Mouse (Mus musculus) forebrain, embryonic 10.5 days (tissue): ENCODE results near the gene Mon2. TPM values are rescaled to one million over a fixed set of nuclear protein-coding genes. Genes with fewer than 3 reads are reported as not detected.

Experiments used
- DNase-seq: peaks from one replicate; pipeline ENCODE4 v3.0.0-alpha.2; 2017; ENCODE audit warnings: low spot score; ENCODE audit errors: extremely low spot score
- H3K27ac ChIP-seq: fragments of 300-500 bp; sonication (generic); 2 replicates; pipeline ENCODE4 v1.5.1; 2016; ENCODE audit warnings: mild to moderate bottlenecking
- H3K27me3 ChIP-seq: fragments of 300-500 bp; sonication (generic); 2 replicates; pipeline ENCODE4 v1.6.1; 2016; ENCODE audit warnings: mild to moderate bottlenecking; ENCODE audit not compliant: poor library complexity, severe bottlenecking
- H3K36me3 ChIP-seq: fragments of 300-500 bp; sonication (generic); replicated peaks from 2 replicates; pipeline ENCODE4 v1.6.1; 2016; ENCODE audit warnings: mild to moderate bottlenecking, moderate library complexity
- H3K4me1 ChIP-seq: fragments of 300-500 bp; sonication (generic); 2 replicates; pipeline ENCODE4 v1.6.1; 2016
- H3K4me3 ChIP-seq: fragments of 300-500 bp; sonication (generic); 2 replicates; pipeline ENCODE4 v1.5.1; 2016; ENCODE audit warnings: mild to moderate bottlenecking, moderate library complexity
- H3K9me3 ChIP-seq: fragments of 300-500 bp; sonication (generic); 2 replicates; pipeline ENCODE4 v1.6.1; 2016; ENCODE audit warnings: mild to moderate bottlenecking, moderate library complexity
- WGBS: fragments of 180-500 bp; shearing (Covaris S2); methylation state at CpG from one replicate; pipeline ENCODE4 v1.1.7; 2016; 5-methylcytosine and 5-hydroxymethylcytosine counted together
- polyA plus RNA-seq: library from polyadenylated mRNA; unstranded; fragments of >200 nt; fragmentation: Nextera tagmentation; extraction: Ambion mirVana; gene quantifications from 2 replicates; pipeline ENCODE4 v1.2.1, GENCODE M21; 2016

The Mon2 gene
- 20.0 and 21.1 TPM in 2 replicates for polyA plus RNA-seq

- H3K4me1 ChIP-seq: peaks cover 20% of the 10 kb centered on the region
- H3K27me3 ChIP-seq: no peaks in the 10 kb centered on the region
- under 1% methylated on average over 58 of the region's 58 CpGs for WGBS
- peak within 1 kb of the TSS; percentile 91 for H3K27ac ChIP-seq
- peaks cover 19% of the 10 kb centered on the region for H3K36me3 ChIP-seq
- DNase-seq: peak; percentile 89
- no peaks in the 10 kb centered on the region for H3K9me3 ChIP-seq
- H3K4me3 ChIP-seq: peak within 1 kb of the TSS; percentile 98
Measured at GRCm38 (mm10) chr10:123076245-123077023, at the start of gene Mon2. Gene Mon2 (minus strand): TSS chr10:123076505.

- Histone ChIP-seq H3K27ac (no peak overlapping the region), H3K9me3 (no peaks in the 10 kb centered on the region), H3K36me3 (peaks cover 94% of the 10 kb centered on the region), H3K27me3 (no peaks in the 10 kb centered on the region), H3K4me3 (no peak overlapping the region), H3K4me1 (no peaks in the 10 kb centered on the region)
- no peak for DNase-seq
- WGBS: 97% methylated on average over 14 of the region's 14 CpGs
Measured at GRCm38 (mm10) chr10:123120666-123121392, 44.5 kb upstream of the Mon2 start.

- 92% methylated on average over 14 of the region's 14 CpGs for WGBS
- peaks cover 89% of the 10 kb centered on the region for H3K36me3 ChIP-seq
- H3K4me3 ChIP-seq: no peak overlapping the region
- no peak overlapping the region for H3K27ac ChIP-seq
- no peaks in the 10 kb centered on the region for H3K27me3 ChIP-seq
- no peaks in the 10 kb centered on the region for H3K4me1 ChIP-seq
- no peak for DNase-seq
- H3K9me3 ChIP-seq: no peaks in the 10 kb centered on the region
Measured at GRCm38 (mm10) chr10:123116861-123117260, 40.6 kb upstream of the Mon2 start.

- Histone ChIP-seq H3K27me3 (no peaks in the 10 kb centered on the region), H3K9me3 (no peaks in the 10 kb centered on the region), H3K27ac (no peak overlapping the region), H3K4me1 (no peaks in the 10 kb centered on the region), H3K36me3 (peaks cover 77% of the 10 kb centered on the region), H3K4me3 (no peak overlapping the region)
- WGBS: 95% methylated on average over 8 of the region's 8 CpGs
- DNase-seq: no peak
Measured at GRCm38 (mm10) chr10:123113466-123113865, 37.2 kb upstream of the Mon2 start.

- no peaks in the 10 kb centered on the region for H3K4me1 ChIP-seq
- 94% methylated on average over 9 of the region's 9 CpGs for WGBS
- no peak overlapping the region for H3K4me3 ChIP-seq
- no peaks in the 10 kb centered on the region for H3K9me3 ChIP-seq
- no peaks in the 10 kb centered on the region for H3K27me3 ChIP-seq
- DNase-seq: no peak
- peaks cover 70% of the 10 kb centered on the region for H3K36me3 ChIP-seq
- H3K27ac ChIP-seq: no peak overlapping the region
Measured at GRCm38 (mm10) chr10:123112787-123113168, 36.5 kb upstream of the Mon2 start.

GRCm38 (mm10) chr10:123112056-123112786, 35.9 kb upstream of the Mon2 start:
- Histone ChIP-seq H3K36me3 (peaks cover 68% of the 10 kb centered on the region), H3K27me3 (no peaks in the 10 kb centered on the region), H3K27ac (no peak overlapping the region), H3K9me3 (no peaks in the 10 kb centered on the region), H3K4me1 (no peaks in the 10 kb centered on the region), H3K4me3 (no peak overlapping the region)
- WGBS: 91% methylated on average over 11 of the region's 11 CpGs
- DNase-seq: no peak

- Histone ChIP-seq H3K9me3 (no peaks in the 10 kb centered on the region), H3K27me3 (no peaks in the 10 kb centered on the region), H3K27ac (no peak overlapping the region), H3K36me3 (peaks cover 51% of the 10 kb centered on the region), H3K4me3 (no peak overlapping the region), H3K4me1 (no peaks in the 10 kb centered on the region)
- no peak for DNase-seq
- WGBS: 87% methylated on average over 11 of the region's 11 CpGs
Measured at GRCm38 (mm10) chr10:123110548-123110947, 34.2 kb upstream of the Mon2 start.

- H3K27ac ChIP-seq: no peak overlapping the region
- 90% methylated on average over 1 of the region's 1 CpGs for whole genome bisulfite sequencing
- no peaks in the 10 kb centered on the region for H3K9me3 ChIP-seq
- no peak overlapping the region for H3K4me3 ChIP-seq
- no peaks in the 10 kb centered on the region for H3K4me1 ChIP-seq
- peaks cover 35% of the 10 kb centered on the region for H3K36me3 ChIP-seq
- no peak for DNase-seq
- H3K27me3 ChIP-seq: no peaks in the 10 kb centered on the region
Measured at GRCm38 (mm10) chr10:123108527-123108926, 32.2 kb upstream of the Mon2 start.

- no peaks in the 10 kb centered on the region for H3K27me3 ChIP-seq
- DNase-seq: no peak
- H3K4me3 ChIP-seq: no peak overlapping the region
- no peaks in the 10 kb centered on the region for H3K4me1 ChIP-seq
- peaks cover 31% of the 10 kb centered on the region for H3K36me3 ChIP-seq
- H3K9me3 ChIP-seq: no peaks in the 10 kb centered on the region
- H3K27ac ChIP-seq: no peak overlapping the region
- WGBS: 94% methylated on average over 5 of the region's 5 CpGs
Measured at GRCm38 (mm10) chr10:123108121-123108520, 31.8 kb upstream of the Mon2 start.

- no peaks in the 10 kb centered on the region for H3K4me1 ChIP-seq
- H3K4me3 ChIP-seq: no peak overlapping the region
- 81% methylated on average over 1 of the region's 1 CpGs for WGBS
- H3K27me3 ChIP-seq: no peaks in the 10 kb centered on the region
- no peak for DNase-seq
- no peaks in the 10 kb centered on the region for H3K9me3 ChIP-seq
- no peak overlapping the region for H3K27ac ChIP-seq
- H3K36me3 ChIP-seq: no peaks in the 10 kb centered on the region
Measured at GRCm38 (mm10) chr10:123101303-123101702, 25.0 kb upstream of the Mon2 start.

- Histone ChIP-seq H3K4me1 (no peaks in the 10 kb centered on the region), H3K36me3 (no peaks in the 10 kb centered on the region), H3K4me3 (no peak overlapping the region), H3K27ac (no peak overlapping the region), H3K9me3 (no peaks in the 10 kb centered on the region), H3K27me3 (no peaks in the 10 kb centered on the region)
- no peak for DNase-seq
- WGBS: 87% methylated on average over 2 of the region's 2 CpGs
Measured at GRCm38 (mm10) chr10:123100584-123100983, 24.3 kb upstream of the Mon2 start.

- Histone ChIP-seq H3K36me3 (no peaks in the 10 kb centered on the region), H3K27ac (no peak overlapping the region), H3K4me3 (no peak overlapping the region), H3K4me1 (no peaks in the 10 kb centered on the region), H3K27me3 (no peaks in the 10 kb centered on the region), H3K9me3 (no peaks in the 10 kb centered on the region)
- WGBS: 87% methylated on average over 7 of the region's 7 CpGs
- DNase-seq: no peak
Measured at GRCm38 (mm10) chr10:123094504-123094903, 18.2 kb upstream of the Mon2 start.

- WGBS: 83% methylated on average over 3 of the region's 3 CpGs
- Histone ChIP-seq H3K27me3 (no peaks in the 10 kb centered on the region), H3K4me3 (no peak overlapping the region), H3K9me3 (no peaks in the 10 kb centered on the region), H3K36me3 (no peaks in the 10 kb centered on the region), H3K4me1 (no peaks in the 10 kb centered on the region), H3K27ac (no peak overlapping the region)
- DNase-seq: no peak
Measured at GRCm38 (mm10) chr10:123092577-123092976, 16.3 kb upstream of the Mon2 start.
